Mouse (Mus musculus) liver, postnatal 0 days (tissue): ENCODE measurements around the gene En2.

Source experiments
- CTCF ChIP-seq: sonication (generic); IDR thresholded peaks from 2 replicates; pipeline ENCODE4 v1.5.1; 2016; ENCODE audit warnings: antibody characterized with exemption, low read depth
- EP300 ChIP-seq: IDR thresholded peaks from 2 replicates; pipeline ENCODE4 v1.6.1; 2016; ENCODE audit warnings: antibody characterized with exemption, low read depth, mild to moderate bottlenecking

GRCm38 (mm10) chr5:28117882-28118530 lies 47.5 kb upstream of the En2 start:
- TF ChIP-seq CTCF (no peak), EP300 (no peak)
